Mouse (Mus musculus) bone marrow, adult 2 months (tissue): ENCODE data around the gene Cdk14.

Source experiments
- CTCF ChIP-seq: fragments of 200-500 bp; IDR thresholded peaks from 2 replicates; pipeline ENCODE4 v1.5.1; 2011; ENCODE audit warnings: low read length, control low read depth; ENCODE audit not compliant: control insufficient read depth, insufficient read depth
- POLR2A ChIP-seq: fragments of 200-500 bp; IDR thresholded peaks from 2 replicates; pipeline ENCODE4 v1.6.1; 2011; ENCODE audit warnings: low read depth, mild to moderate bottlenecking, control low read depth, low read length, borderline replicate concordance; ENCODE audit not compliant: control insufficient read depth

- TF ChIP-seq POLR2A (no peak), CTCF (no peak)
Measured at GRCm38 (mm10) chr5:5360338-5360737, 59.8 kb downstream of the Cdk14 start.
